Mouse (Mus musculus): ENCODE measurements around the gene Slfnl1. TPM values are rescaled to one million over a fixed set of nuclear protein-coding genes. Genes with fewer than 3 reads are reported as not detected.

Slfnl1 gene
- under 1 TPM in 1 of 2 experiments, not detected in 1; 0.29 TPM for total RNA-seq (2021)

- no peak for DNase-seq
- intact Hi-C loops (cut with DNase I), result no loop called here
These were observed at the start of gene Slfnl1 for GRCm38 (mm10) chr4:120531986-120532385. TSS of gene Slfnl1 (plus strand) at chr4:120532231.

DNA sequence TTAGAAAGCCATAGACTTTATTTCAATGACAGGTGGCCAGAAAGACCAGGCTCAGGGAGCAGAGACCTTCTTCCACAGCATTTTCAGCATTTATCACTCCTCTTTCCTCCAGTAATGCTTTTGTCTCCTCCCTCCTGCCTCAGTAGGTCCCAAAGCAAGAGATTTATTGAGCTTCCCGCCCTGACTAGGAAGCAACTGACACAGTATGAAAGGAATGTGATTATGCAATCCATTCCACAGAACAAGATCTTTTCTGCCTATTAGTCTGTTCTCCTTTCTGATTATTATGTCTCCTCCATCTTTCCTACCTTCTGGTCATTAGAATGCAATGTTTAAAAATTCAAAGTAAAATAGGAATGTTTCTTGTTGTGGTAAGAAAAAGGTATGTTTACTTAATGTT is 44.3 kb upstream of the Slfnl1 start:
- intact Hi-C loops (cut with DNase I), result no loop called here
- peak in 1 of 2 experiments; percentile 2 for DNase-seq

GRCm38 (mm10) chr4:120506955-120507354 is 25.1 kb upstream of the Slfnl1 start:
- intact Hi-C loops (cut with DNase I), result no loop called here

GRCm38 (mm10) chr4:120511203-120511602 is 20.8 kb upstream of the Slfnl1 start:
- intact Hi-C loops (cut with DNase I), result no loop called here
- no peak for DNase-seq

More at GRCm38 (mm10) chr4:120506955-120507354, 25.1 kb upstream of the Slfnl1 start:
- no peak for DNase-seq

- DNase-seq, result no peak
- intact Hi-C loops (cut with DNase I), result no loop called here
These were observed 17.7 kb upstream of the Slfnl1 start for GRCm38 (mm10) chr4:120514366-120514765.

- intact Hi-C loops (cut with DNase I), result loop anchor here (5.0 kb wide), 1 partner anchor 129 kb away; no protein-coding TSS in a partner anchor
- DNase-seq, result no peak
These were observed 15.5 kb upstream of the Slfnl1 start for GRCm38 (mm10) chr4:120516491-120516890.

DNA sequence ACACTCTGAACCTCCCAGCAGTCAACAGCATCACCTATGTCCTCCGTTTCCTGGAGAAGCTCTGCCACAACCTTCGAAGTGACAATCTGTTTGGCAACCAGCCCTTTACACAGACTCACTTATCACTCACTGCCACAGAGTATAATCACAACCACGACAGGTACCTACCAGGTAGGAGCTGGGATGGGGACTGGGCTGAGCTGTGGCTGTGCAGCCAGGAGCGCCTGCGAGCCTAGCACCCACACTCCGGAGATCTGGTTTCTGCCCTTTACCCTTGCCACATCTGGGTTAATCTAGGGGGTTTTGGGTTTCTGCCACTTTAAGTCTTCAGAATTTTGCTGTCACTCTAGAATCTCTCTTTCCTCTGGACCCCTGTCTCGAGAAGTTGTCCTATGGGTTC is 15.1 kb upstream of the Slfnl1 start:
- intact Hi-C loops (cut with DNase I), result loop anchor here (5.0 kb wide), 1 partner anchor 130 kb away; no protein-coding TSS in a partner anchor
- DNase-seq, result no peak

DNA sequence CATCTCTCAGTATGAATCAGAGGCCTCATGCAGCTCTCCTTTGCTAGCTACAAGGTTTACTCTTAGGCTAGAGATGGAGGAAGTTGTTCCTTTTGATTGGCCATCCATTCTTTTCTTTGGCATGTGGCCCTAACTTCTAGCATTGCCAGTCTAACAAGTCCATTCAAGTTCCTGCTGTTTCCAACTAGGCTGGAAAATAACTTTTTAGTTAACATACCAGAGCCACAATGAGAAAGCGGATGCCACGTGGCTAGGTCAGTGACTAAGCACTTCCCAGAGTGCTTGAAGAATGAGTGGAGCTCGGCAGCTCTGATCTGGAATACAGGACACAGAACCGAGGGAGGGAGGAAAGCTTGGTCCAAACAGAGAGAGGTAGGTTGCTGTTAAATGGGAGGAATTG is 14.7 kb upstream of the Slfnl1 start:
- DNase-seq, result peak; percentile 17 to 23
- intact Hi-C loops (cut with DNase I), result loop anchor here (5.0 kb wide), 1 partner anchor 130 kb away; no protein-coding TSS in a partner anchor

GRCm38 (mm10) chr4:120521761-120522160 is 10.3 kb upstream of the Slfnl1 start:
- DNase-seq, result no peak
- intact Hi-C loops (cut with DNase I), result no loop called here

DNA sequence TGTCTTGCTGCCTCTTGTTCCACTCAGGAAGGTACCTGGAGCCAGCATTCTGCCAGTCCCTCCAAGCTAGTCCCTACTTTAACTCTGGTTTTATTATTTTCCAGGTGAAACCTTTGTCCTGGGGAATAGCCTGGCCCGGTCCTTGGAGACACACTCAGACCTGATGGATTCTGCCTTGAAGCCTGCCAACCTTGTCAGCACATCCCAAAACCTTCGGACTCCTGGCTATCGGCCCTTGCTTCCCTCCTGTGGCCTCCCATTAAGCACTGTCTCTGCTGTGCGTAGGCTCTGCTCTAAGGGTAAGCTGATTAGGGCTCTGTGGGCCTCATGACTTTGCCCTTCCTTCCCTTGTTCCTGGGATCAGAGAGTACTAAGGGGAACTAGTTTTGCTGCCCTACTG is 9.7 kb upstream of the Slfnl1 start:
- intact Hi-C loops (cut with DNase I), result no loop called here
- no peak for DNase-seq

DNA sequence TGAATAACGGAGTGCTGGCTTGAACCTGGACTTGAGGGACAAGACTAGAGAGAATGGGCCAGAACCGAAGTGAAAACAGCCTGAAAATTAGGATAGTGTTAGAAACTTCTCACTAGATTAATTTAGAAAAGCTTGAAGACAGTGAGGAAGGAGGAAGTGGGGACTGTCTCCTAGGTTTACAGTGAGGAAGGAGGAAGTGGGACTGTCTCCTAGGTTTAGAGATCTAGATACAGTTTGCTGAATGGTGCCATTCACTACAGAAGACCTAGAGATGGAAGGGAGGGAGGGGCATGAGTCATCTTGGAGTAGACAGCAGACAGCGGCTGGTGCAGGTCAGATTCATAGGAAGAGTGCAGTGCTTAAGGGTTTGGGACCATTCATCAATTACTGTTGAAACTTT is 8.9 kb upstream of the Slfnl1 start:
- intact Hi-C loops (cut with DNase I), result no loop called here
- DNase-seq, result no peak

DNA sequence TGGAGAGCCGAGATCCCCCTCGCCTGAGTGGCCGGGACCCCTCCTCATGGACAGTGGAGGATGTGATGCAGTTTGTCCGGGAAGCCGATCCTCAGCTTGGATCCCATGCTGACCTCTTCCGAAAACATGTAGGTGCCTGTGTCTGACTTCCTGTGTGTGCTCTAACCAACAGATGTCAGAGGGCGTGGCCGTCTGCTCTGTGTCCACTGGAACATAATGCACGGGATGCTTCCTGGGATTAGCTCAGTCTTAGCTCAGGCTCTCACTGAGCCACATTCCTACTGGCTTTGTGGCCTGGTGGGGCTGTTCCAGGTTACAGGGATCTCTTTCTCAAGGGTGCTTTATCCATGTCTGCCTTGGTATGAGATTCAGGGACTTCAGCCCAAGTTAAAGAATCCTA is 3.9 kb upstream of the Slfnl1 start:
- no peak for DNase-seq
- intact Hi-C loops (cut with DNase I), result no loop called here

- no peak for DNase-seq
- intact Hi-C loops (cut with DNase I), result no loop called here
These were observed 6.6 kb downstream of the Slfnl1 start for GRCm38 (mm10) chr4:120538664-120539063.

- intact Hi-C loops (cut with DNase I), result no loop called here
- DNase-seq, result no peak
These were observed 12.9 kb downstream of the Slfnl1 start for GRCm38 (mm10) chr4:120544896-120545295.

- intact Hi-C loops (cut with DNase I), result no loop called here
- no peak for DNase-seq
These were observed 24.6 kb downstream of the Slfnl1 start for GRCm38 (mm10) chr4:120556592-120556991.

- intact Hi-C loops (cut with DNase I), result no loop called here
- DNase-seq, result no peak
These were observed 33.7 kb downstream of the Slfnl1 start for GRCm38 (mm10) chr4:120565726-120566125.

- intact Hi-C loops (cut with DNase I), result no loop called here
- DNase-seq, result peak; percentile 60 to 70
These were observed 36.0 kb downstream of the Slfnl1 start for GRCm38 (mm10) chr4:120568005-120568404.

DNA sequence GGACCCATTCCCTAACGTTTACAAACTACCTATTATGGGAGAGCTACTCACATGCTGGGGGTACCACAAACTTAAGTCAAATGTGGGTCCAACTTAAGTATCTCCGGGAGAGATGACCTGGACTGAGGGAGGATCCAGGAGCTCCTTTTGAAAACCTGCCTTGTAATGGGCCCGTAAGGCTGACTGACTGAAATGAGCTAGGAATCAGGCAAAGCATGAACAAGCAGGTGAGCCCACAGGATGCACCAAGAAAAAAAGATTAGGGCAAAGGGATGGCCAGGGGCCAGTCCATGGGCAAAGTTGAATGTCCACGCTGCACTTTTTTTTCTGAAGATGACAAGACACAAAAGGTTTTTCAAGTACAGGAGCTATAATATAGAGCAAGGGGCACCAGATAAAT is 37.0 kb downstream of the Slfnl1 start:
- peak; percentile 29 to 40 for DNase-seq
- intact Hi-C loops (cut with DNase I), result no loop called here

DNA sequence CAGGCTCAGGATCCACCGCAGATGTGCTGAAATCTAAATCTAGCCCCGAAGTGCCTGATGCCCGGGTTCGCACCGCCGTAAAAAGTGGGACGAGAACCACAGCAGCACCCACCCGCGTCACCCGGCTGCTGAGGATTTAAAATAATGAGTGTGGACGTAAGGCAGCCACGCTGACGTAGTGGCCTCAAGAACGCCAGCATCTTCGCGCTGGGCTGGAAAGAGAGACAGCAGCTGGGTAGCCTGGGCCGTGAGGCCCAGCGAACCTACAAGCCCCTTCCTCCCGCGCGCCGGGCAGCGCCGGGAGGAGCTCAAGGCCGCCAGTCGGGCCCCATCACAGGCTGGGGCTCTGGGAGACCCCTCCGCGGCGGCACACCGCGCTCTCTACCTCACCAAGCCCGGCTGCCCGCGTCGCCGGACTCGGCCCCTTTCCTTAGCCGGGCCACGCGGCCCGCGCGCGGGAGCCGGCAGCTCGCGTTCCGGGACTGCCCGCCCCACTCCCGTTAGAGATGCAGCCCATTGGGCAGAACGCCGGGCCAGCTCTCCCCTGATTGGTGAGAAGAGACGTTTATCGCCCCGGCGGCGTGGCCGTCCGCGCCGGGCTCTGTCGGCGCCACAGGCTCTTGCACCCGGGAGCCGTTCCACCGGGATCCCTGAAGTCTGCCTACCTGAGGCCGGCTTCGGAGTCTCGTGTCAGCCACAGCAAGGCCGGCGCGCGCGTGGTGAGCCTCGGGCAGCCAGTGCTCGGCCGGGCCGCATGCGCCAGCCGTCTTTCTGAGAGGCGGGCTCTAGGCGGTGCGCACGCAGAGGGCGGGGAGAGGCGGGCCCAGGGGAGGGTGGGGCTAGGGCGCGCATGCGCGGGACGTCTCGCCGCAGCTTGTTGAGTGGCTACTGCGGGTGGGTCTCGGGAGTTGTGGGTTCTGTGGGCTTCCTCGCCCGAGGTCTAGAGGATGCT is 37.7 kb downstream of the Slfnl1 start, which contains the start of gene Ctps:
Gene Ctps, minus strand, starts transcription at position 791 of the 952 bp plus-strand sequence.
- peak; percentile 96 to 97 for DNase-seq
- intact Hi-C loops (cut with DNase I), result no loop called here

GRCm38 (mm10) chr4:120570438-120571069 is 38.5 kb downstream of the Slfnl1 start:
- intact Hi-C loops (cut with DNase I), result no loop called here
- DNase-seq, result no peak

DNA sequence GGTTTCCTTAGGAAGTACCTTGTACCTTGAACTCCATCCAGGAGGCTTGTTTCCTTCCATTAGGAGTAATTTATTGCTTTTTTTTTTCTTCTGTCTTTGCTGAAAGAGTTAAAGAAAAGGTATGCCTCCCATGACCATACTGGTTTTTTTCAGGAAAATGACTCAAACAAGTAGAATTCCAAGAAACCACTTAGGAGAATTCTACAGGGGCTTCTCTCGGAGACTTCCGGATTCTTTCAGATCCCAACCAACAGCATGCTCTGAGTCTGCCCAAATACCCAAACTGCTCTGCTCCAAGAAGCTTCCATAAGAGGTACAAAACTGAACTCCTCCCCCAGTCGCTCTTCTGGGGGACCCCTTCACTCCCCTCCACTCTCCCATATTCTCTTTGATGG is 39.0 kb downstream of the Slfnl1 start:
- DNase-seq, result no peak
- intact Hi-C loops (cut with DNase I), result no loop called here

DNA sequence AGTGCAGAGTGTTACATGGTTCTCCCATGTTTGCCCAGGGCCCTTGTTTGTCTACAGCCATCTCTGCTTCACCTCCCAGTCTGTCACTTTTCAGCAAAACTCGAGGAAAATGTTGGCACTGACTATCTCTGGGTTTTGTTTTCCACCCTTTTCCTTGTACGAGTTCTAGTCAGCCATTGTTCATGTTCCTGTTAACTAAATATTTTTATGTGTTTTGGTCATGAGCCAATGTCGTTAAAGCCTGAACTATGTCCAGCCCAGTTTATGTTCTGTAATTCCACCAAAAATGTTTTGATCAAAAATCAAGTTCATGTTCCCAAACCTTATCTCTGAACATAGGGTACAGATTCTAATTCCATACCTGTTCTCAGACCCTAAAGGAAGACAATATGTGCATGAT is 39.7 kb downstream of the Slfnl1 start:
- intact Hi-C loops (cut with DNase I), result no loop called here
- no peak for DNase-seq

Data from heart, postnatal 10 days (tissue).